Mouse (Mus musculus) myocyte (in vitro differentiated cells): ENCODE measurements at regions not wholly inside any gene's neighbourhood (a gene's known extent, or its start where the extent isn't known, plus 50 kb on each side); places are given as distances from the start of the nearest gene placed in this dataset.
"Not testable (repeated sequence)": the region's sequence is repeated elsewhere in the genome, so short reads cannot be mapped to it uniquely, and the experiment has no call there.

Experiments
- H3K27me3 ChIP-seq: one replicate; pipeline ENCODE4 v1.6.1; 2011; ENCODE audit not compliant: control insufficient read depth, insufficient read depth, insufficient read length
- H3K36me3 ChIP-seq: one replicate; pipeline ENCODE4 v1.6.1; 2011; ENCODE audit not compliant: control insufficient read depth, insufficient read depth
- H3K4me2 ChIP-seq: one replicate; pipeline ENCODE4 v1.6.1; 2011; ENCODE audit warnings: low read depth, control low read depth
- H3K4me3 ChIP-seq: one replicate; pipeline ENCODE4 v1.5.1; 2011; ENCODE audit warnings: mild to moderate bottlenecking, control low read depth, moderate library complexity
- H3K79me2 ChIP-seq: one replicate; pipeline ENCODE4 v1.6.1; 2011; ENCODE audit not compliant: control insufficient read depth, insufficient read depth
- H3ac ChIP-seq: one replicate; pipeline ENCODE4 v1.6.1; 2011; ENCODE audit not compliant: control insufficient read depth, insufficient read length
- CEBPB ChIP-seq: IDR thresholded peaks from 2 replicates; pipeline ENCODE4 v1.6.1; 2011; ENCODE audit warnings: mild to moderate bottlenecking, moderate library complexity; ENCODE audit not compliant: poor library complexity, insufficient read depth, severe bottlenecking
- E2F4 ChIP-seq: IDR thresholded peaks from one replicate; pipeline ENCODE4 v1.6.1; 2011; ENCODE audit warnings: mild to moderate bottlenecking, control low read depth, moderate library complexity; ENCODE audit not compliant: insufficient read depth
- MAX ChIP-seq: IDR thresholded peaks from one replicate; pipeline ENCODE4 v1.6.1; 2011; ENCODE audit warnings: low read depth, mild to moderate bottlenecking, control low read depth
- MYOD1 ChIP-seq, 3 experiments: IDR thresholded peaks; one replicate each; pipeline ENCODE4 v1.6.1; 2011; ENCODE audit warnings: control low read depth in 2 of 3, low read depth in 2 of 3, mild to moderate bottlenecking in 2 of 3, moderate library complexity in 1 of 3; ENCODE audit not compliant: insufficient read length in 2 of 3, control insufficient read depth in 1 of 3
- MYOG ChIP-seq, 3 experiments: IDR thresholded peaks; one replicate each; pipeline ENCODE4 v1.6.1; 2011; ENCODE audit warnings: control low read depth in 2 of 3, low read depth in 2 of 3, mild to moderate bottlenecking in 2 of 3; ENCODE audit not compliant: insufficient read length in 2 of 3, control insufficient read depth in 1 of 3, insufficient read depth in 1 of 3
- POLR2A ChIP-seq: IDR thresholded peaks from one replicate; pipeline ENCODE4 v1.6.1; 2011; ENCODE audit warnings: low read depth, mild to moderate bottlenecking, control low read depth, moderate library complexity; ENCODE audit not compliant: insufficient read length
- POLR2AphosphoS2 ChIP-seq: IDR thresholded peaks from one replicate; pipeline ENCODE4 v1.6.1; 2011; ENCODE audit warnings: low read depth, control low read depth; ENCODE audit not compliant: insufficient read length
- REST ChIP-seq: IDR thresholded peaks from one replicate; pipeline ENCODE4 v1.6.1; 2011; ENCODE audit warnings: mild to moderate bottlenecking, control low read depth, moderate library complexity; ENCODE audit not compliant: insufficient read depth, insufficient read length
- SRF ChIP-seq: IDR thresholded peaks from one replicate; pipeline ENCODE4 v1.6.1; 2011; ENCODE audit warnings: low read depth; ENCODE audit not compliant: control insufficient read depth, insufficient read length
- TCF12 ChIP-seq: IDR thresholded peaks from one replicate; pipeline ENCODE4 v1.6.1; 2011; ENCODE audit warnings: mild to moderate bottlenecking, control low read depth; ENCODE audit not compliant: poor library complexity, insufficient read depth, severe bottlenecking
- TCF3 ChIP-seq: IDR thresholded peaks from one replicate; pipeline ENCODE4 v1.6.1; 2011; ENCODE audit warnings: low read depth, control low read depth; ENCODE audit not compliant: insufficient read length
- USF1 ChIP-seq: IDR thresholded peaks from one replicate; pipeline ENCODE4 v1.6.1; 2011; ENCODE audit warnings: low read depth, mild to moderate bottlenecking, control low read depth, moderate library complexity

DNA sequence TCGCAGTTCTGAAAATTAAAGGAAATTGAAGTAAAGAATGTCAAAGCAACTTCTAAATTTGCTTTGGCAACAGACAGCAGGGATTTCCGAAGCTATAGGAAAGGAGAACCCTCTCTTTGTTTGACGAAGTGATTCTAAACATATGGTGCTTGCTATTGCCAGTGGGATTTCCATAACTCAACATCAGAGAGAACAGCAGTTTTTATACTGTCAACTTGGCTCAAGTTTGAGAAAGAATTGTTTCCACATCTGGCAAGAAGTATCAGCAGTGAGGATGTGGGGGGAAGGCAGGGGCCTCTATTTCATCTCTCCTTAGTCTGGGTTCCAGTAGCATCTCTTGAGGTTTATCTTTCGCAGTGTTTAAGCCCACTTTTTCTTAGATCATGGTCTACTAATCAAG is 315.1 kb downstream of the Kif2b start:
- H3K27me3 ChIP-seq: no peaks in the 10 kb centered on the region
- TF ChIP-seq MAX (no peak), E2F4 (no peak), USF1 (no peak), REST (no peak), MYOD1 (IDR thresholded peaks at IDR 0.05; ENCODE audit: control insufficient read depth in 1 of 3, insufficient read length in 2 of 3, low read depth in 2 of 3) (no peak), CEBPB (no peak), POLR2AphosphoS2 (no peak), TCF3 (no peak), TCF12 (no peak), POLR2A (no peak), SRF (no peak), MYOG (IDR thresholded peaks at IDR 0.05; ENCODE audit: control insufficient read depth in 1 of 3, insufficient read depth in 1 of 3, insufficient read length in 2 of 3, low read depth in 2 of 3) (no peak)
- no peak overlapping the region for H3K4me2 ChIP-seq
- H3K36me3 ChIP-seq: no peaks in the 10 kb centered on the region
- no peak overlapping the region for H3ac ChIP-seq
- H3K4me3 ChIP-seq: no peak overlapping the region
- H3K79me2 ChIP-seq: no peaks in the 10 kb centered on the region

DNA sequence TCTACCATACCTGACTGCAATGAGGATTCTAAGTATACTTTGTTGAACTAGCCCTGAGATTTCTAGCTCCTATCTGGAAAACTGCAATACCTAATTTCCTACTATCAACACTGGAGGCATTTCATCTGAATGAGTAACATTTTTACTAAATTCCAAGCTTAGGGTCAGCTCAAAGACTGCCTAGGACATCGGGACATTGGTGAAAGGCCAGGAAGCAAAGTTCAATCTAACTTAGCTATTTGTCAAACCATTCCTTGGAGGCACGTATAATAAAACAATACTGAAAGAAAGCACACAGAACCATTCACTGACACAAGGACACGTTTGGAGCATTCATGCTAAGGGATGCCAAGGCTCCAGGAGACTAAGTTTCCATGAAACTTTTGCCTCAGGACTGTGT is 335.3 kb downstream of the Kif2b start:
- not testable (repeated sequence) for H3K79me2 ChIP-seq, H3K36me3 ChIP-seq, H3K4me2 ChIP-seq, H3K27me3 ChIP-seq, H3K4me3 ChIP-seq, H3ac ChIP-seq

DNA sequence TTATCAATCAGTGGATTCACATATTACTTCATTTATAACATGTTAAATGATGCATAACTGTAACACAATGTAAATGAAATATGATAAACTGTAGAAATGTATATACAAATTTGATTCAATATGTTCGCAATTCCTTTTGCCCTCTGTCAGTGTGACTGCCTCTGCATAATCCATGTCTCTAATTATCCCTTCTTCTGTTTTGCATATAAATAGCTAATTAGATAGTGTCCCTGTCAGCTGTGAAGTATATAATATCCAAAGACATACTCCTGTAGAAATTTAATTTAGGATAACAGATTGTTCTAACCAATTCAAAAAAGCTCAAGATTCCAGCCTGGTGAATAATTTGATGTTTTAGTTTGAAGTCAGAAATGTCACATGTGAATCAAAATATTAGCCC is 361.2 kb downstream of the Kif2b start:
- Histone ChIP-seq H3ac (no peak overlapping the region), H3K27me3 (no peaks in the 10 kb centered on the region), H3K36me3 (no peaks in the 10 kb centered on the region), H3K79me2 (no peaks in the 10 kb centered on the region), H3K4me3 (no peak overlapping the region), H3K4me2 (no peak overlapping the region)
- TF ChIP-seq MYOG (IDR thresholded peaks at IDR 0.05; ENCODE audit: control insufficient read depth in 1 of 3, insufficient read depth in 1 of 3, insufficient read length in 2 of 3, low read depth in 2 of 3) (no peak), E2F4 (no peak), REST (no peak), CEBPB (no peak), POLR2A (no peak), MYOD1 (IDR thresholded peaks at IDR 0.05; ENCODE audit: control insufficient read depth in 1 of 3, insufficient read length in 2 of 3, low read depth in 2 of 3) (no peak), TCF3 (no peak), USF1 (no peak)

DNA sequence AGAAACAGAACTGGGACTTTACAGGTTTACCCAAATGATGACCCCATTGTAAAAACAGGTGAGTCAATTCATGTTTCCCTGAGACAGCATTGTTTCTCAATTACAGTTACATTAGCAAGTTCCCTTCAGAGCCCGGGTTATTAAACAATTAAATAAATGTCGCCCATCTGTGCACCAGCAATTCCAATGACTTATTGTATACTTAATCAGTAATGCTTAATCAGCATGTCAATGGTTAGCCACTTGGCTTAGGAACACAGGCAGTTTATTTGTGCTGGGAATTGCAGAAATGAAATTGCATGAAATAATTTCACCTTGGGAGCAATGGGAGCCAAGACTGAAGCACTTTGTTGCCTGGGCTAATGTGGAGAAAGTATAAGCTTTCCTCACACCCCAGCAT is 364.3 kb downstream of the Kif2b start:
- H3K36me3 ChIP-seq: no peaks in the 10 kb centered on the region
- H3K79me2 ChIP-seq: no peaks in the 10 kb centered on the region
- TF ChIP-seq E2F4 (no peak), TCF12 (no peak), USF1 (no peak), MYOG (IDR thresholded peaks at IDR 0.05; ENCODE audit: control insufficient read depth in 1 of 3, insufficient read depth in 1 of 3, insufficient read length in 2 of 3, low read depth in 2 of 3) (no peak), REST (no peak)
- H3K4me2 ChIP-seq: no peak overlapping the region
- no peak overlapping the region for H3ac ChIP-seq
- H3K4me3 ChIP-seq: no peak overlapping the region
- H3K27me3 ChIP-seq: no peaks in the 10 kb centered on the region

DNA sequence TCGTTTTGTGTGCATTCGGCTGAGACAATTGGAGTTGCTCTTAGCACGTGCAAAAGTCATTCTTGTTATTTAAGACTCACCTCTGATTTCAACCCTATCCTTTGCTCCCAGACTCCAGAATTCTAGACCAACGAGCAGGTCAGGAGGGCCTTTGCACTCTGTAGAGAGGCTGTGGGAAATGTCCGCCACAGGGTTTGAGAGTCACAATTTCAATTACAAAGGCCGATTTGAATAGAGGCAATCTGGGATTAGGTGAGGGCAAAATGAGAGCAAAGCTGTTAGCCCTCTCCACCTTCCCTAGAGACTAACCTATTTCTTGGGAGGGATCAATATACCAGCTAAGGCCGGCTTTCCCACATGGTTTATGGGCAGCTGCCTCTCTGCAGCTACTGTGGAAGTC is 370.9 kb downstream of the Kif2b start:
- H3ac ChIP-seq: no peak overlapping the region
- H3K27me3 ChIP-seq: no peaks in the 10 kb centered on the region
- TF ChIP-seq USF1: no peak
- TF ChIP-seq SRF: no peak
- TF ChIP-seq MYOG (IDR thresholded peaks at IDR 0.05; ENCODE audit: control insufficient read depth in 1 of 3, insufficient read depth in 1 of 3, insufficient read length in 2 of 3, low read depth in 2 of 3): no peak
- TF ChIP-seq MYOD1 (IDR thresholded peaks at IDR 0.05; ENCODE audit: control insufficient read depth in 1 of 3, insufficient read length in 2 of 3, low read depth in 2 of 3): no peak
- TF ChIP-seq REST: no peak
- no peak for TF ChIP-seq MAX
- no peak for TF ChIP-seq TCF12
- TF ChIP-seq TCF3: no peak
- TF ChIP-seq POLR2AphosphoS2: no peak
- no peak for TF ChIP-seq E2F4
- no peak for TF ChIP-seq CEBPB
- TF ChIP-seq POLR2A: no peak
- H3K36me3 ChIP-seq: no peaks in the 10 kb centered on the region
- no peak overlapping the region for H3K4me2 ChIP-seq
- H3K79me2 ChIP-seq: no peaks in the 10 kb centered on the region
- no peak overlapping the region for H3K4me3 ChIP-seq
